Mouse (Mus musculus): ENCODE results near the gene Sec11a.
"Not testable (repeated sequence)": the region's sequence is repeated elsewhere in the genome, so short reads cannot be mapped to it uniquely, and the experiment has no call there.

Sec11a gene

GRCm38 (mm10) chr7:80947445-80948350 is at the start of gene Sec11a:
TSS of gene Sec11a (minus strand) at chr7:80947780.
- peak; percentile 84 for DNase-seq (ENCODE audit: low read depth, low spot score)

GRCm38 (mm10) chr7:80995266-80996146 is 47.9 kb upstream of the Sec11a start:
- DNase-seq (ENCODE audit: low read depth, low spot score) = no peak

GRCm38 (mm10) chr7:80994663-80995005 is 47.1 kb upstream of the Sec11a start:
- DNase-seq (ENCODE audit: low read depth, low spot score) = no peak

- no peak for DNase-seq (ENCODE audit: low read depth, low spot score)
These were observed 46.5 kb upstream of the Sec11a start for GRCm38 (mm10) chr7:80993834-80994662.

- DNase-seq (ENCODE audit: low read depth, low spot score) = peak; percentile 18
These were observed 45.6 kb upstream of the Sec11a start, which contains the start of gene Zfp592 for GRCm38 (mm10) chr7:80992980-80993833. TSS of gene Zfp592 (plus strand) at chr7:80993681.

- no peak for DNase-seq (ENCODE audit: low read depth, low spot score)
These were observed 45.0 kb upstream of the Sec11a start for GRCm38 (mm10) chr7:80992631-80992979.

- no peak for DNase-seq (ENCODE audit: low read depth, low spot score)
These were observed 44.5 kb upstream of the Sec11a start for GRCm38 (mm10) chr7:80992063-80992462.

- DNase-seq (ENCODE audit: low read depth, low spot score) = no peak
These were observed 44.0 kb upstream of the Sec11a start for GRCm38 (mm10) chr7:80991589-80991988.

- DNase-seq (ENCODE audit: low read depth, low spot score) = no peak
These were observed 42.7 kb upstream of the Sec11a start for GRCm38 (mm10) chr7:80990276-80990675.

GRCm38 (mm10) chr7:80987805-80988625 is 40.4 kb upstream of the Sec11a start:
- no peak for DNase-seq (ENCODE audit: low read depth, low spot score)

- no peak for DNase-seq (ENCODE audit: low read depth, low spot score)
These were observed 39.0 kb upstream of the Sec11a start for GRCm38 (mm10) chr7:80986458-80987187.

- DNase-seq (ENCODE audit: low read depth, low spot score) = no peak
These were observed 33.0 kb upstream of the Sec11a start for GRCm38 (mm10) chr7:80980566-80980965.

- not testable (repeated sequence) for DNase-seq (ENCODE audit: low read depth, low spot score)
These were observed 26.0 kb upstream of the Sec11a start for GRCm38 (mm10) chr7:80973638-80974015.

- not testable (repeated sequence) for DNase-seq (ENCODE audit: low read depth, low spot score)
These were observed 25.5 kb upstream of the Sec11a start for GRCm38 (mm10) chr7:80972920-80973637.

GRCm38 (mm10) chr7:80972082-80972481 is 24.5 kb upstream of the Sec11a start:
- DNase-seq (ENCODE audit: low read depth, low spot score) = no peak

GRCm38 (mm10) chr7:80971419-80971818 is 23.8 kb upstream of the Sec11a start:
- no peak for DNase-seq (ENCODE audit: low read depth, low spot score)

- DNase-seq (ENCODE audit: low read depth, low spot score) = no peak
These were observed 23.3 kb upstream of the Sec11a start for GRCm38 (mm10) chr7:80970913-80971312.

- no peak for DNase-seq (ENCODE audit: low read depth, low spot score)
These were observed 15.2 kb upstream of the Sec11a start for GRCm38 (mm10) chr7:80962799-80963198.
